Mouse (Mus musculus) left cerebral cortex, postnatal 36 days (tissue): ENCODE measurements around the gene Sars. TPM values are rescaled to one million over a fixed set of nuclear protein-coding genes. Genes with fewer than 3 reads are reported as not detected.

Experiments
- DNase-seq, 2 experiments: peaks; one replicate each; pipeline ENCODE4 v3.0.0; 2021 to 2022; ENCODE audit warnings: low spot score in 2 of 2, mixed read lengths in 1 of 2
- intact Hi-C: fragments of 180-260 bp; cut with DNase I; formaldehyde crosslinking; loops from one replicate; pipeline ENCODE4 v1.15.1; 2025
- total RNA-seq, 2 experiments: library from RNA; stranded (reverse); gene quantifications; 2 replicates each; pipeline ENCODE4 v1.2.3; 2021

Gene Sars
- total RNA-seq, 2 experiments from 2014 or later: 202 to 231 TPM

GRCm38 (mm10) chr3:108432542-108433187, 12.3 kb downstream of the Sars start:
- intact Hi-C loops: no loop called here
- no peak for DNase-seq

- intact Hi-C loops: no loop called here
Measured at GRCm38 (mm10) chr3:108425624-108426018, 19.4 kb downstream of the Sars start.

GRCm38 (mm10) chr3:108424944-108425623, 19.9 kb downstream of the Sars start:
- DNase-seq: no peak
- intact Hi-C loops: no loop called here

More at GRCm38 (mm10) chr3:108425624-108426018, 19.4 kb downstream of the Sars start:
- no peak for DNase-seq

GRCm38 (mm10) chr3:108423844-108424801, 20.9 kb downstream of the Sars start:
- intact Hi-C loops: no loop called here
- DNase-seq: no peak

- no peak for DNase-seq
- intact Hi-C loops: no loop called here
Measured at GRCm38 (mm10) chr3:108423006-108423405, 22.0 kb downstream of the Sars start.

GRCm38 (mm10) chr3:108415831-108416223, 29.2 kb downstream of the Sars start:
- DNase-seq: peak; percentile 83 to 87
- intact Hi-C loops: no loop called here

- intact Hi-C loops: no loop called here
- peak in 1 of 2 experiments; percentile 66 for DNase-seq
Measured at GRCm38 (mm10) chr3:108414857-108415830, 29.9 kb downstream of the Sars start, which contains the start of gene Celsr2. TSS of gene Celsr2 (minus strand) at chr3:108415552.

GRCm38 (mm10) chr3:108413634-108414360, 31.2 kb downstream of the Sars start:
- intact Hi-C loops: no loop called here

GRCm38 (mm10) chr3:108411754-108412121, 33.3 kb downstream of the Sars start:
- intact Hi-C loops: no loop called here
- DNase-seq: peak in 1 of 2 experiments; percentile 48

More at GRCm38 (mm10) chr3:108413634-108414360, 31.2 kb downstream of the Sars start:
- DNase-seq: no peak

GRCm38 (mm10) chr3:108411026-108411753, 33.8 kb downstream of the Sars start:
- peak in 1 of 2 experiments; percentile 15 for DNase-seq
- intact Hi-C loops: no loop called here

GRCm38 (mm10) chr3:108410359-108410714, 34.7 kb downstream of the Sars start:
- intact Hi-C loops: no loop called here
- peak in 1 of 2 experiments; percentile 17 for DNase-seq

GRCm38 (mm10) chr3:108409656-108410358, 35.2 kb downstream of the Sars start:
- no peak for DNase-seq
- intact Hi-C loops: loop anchor here (5.0 kb wide), 1 partner anchor 32 kb away; no protein-coding TSS in a partner anchor

GRCm38 (mm10) chr3:108408517-108409008, 36.4 kb downstream of the Sars start:
- intact Hi-C loops: loop anchor here (5.0 kb wide), 1 partner anchor 34 kb away; no protein-coding TSS in a partner anchor
- DNase-seq: peak in 1 of 2 experiments; percentile 9

GRCm38 (mm10) chr3:108406306-108406885, 38.6 kb downstream of the Sars start:
- DNase-seq: peak; percentile 61
- intact Hi-C loops: loop anchor here (5.0 kb wide), 1 partner anchor 36 kb away; no protein-coding TSS in a partner anchor

- DNase-seq: peak; percentile 74 to 81
- intact Hi-C loops: loop anchor here (5.0 kb wide), 1 partner anchor 37 kb away; no protein-coding TSS in a partner anchor
Measured at GRCm38 (mm10) chr3:108405536-108406305, 39.3 kb downstream of the Sars start.
